Mouse (Mus musculus): ENCODE data around the gene Ifit1bl2.

- TF ChIP-seq POLR2A (IDR thresholded peaks at IDR 0.05; ENCODE audit: borderline replicate concordance, control insufficient read depth, low read depth, low read length) (no peak), CTCF (IDR thresholded peaks at IDR 0.05; ENCODE audit: control insufficient read depth, insufficient read depth, low read length) (no peak)
These were observed 13.0 kb downstream of the Ifit1bl2 start for GRCm38 (mm10) chr19:34627496-34627895.
